ENCODE assay signal across 19 mouse cellular contexts in the genomic region with DNA sequence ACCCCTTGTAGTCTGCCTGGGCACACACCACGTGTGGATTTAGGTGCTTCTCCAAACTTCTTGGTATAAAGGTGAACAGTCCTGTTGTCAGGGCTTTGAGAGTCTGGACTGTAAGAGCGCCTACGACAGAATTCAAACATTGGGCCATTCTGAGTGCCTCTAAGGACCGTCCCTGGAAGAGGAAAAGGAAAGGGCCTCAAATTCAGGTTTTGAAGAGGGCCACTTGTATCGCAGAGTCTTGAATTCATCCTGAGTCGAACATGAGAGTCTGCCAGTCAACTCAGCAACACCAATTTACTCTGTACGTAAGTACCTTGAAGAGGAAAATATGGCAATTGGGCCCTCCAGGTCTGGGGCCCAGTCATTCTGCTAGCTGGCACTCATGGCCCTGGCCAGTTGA. TPM values are rescaled to one million over a fixed set of nuclear protein-coding genes. Genes with fewer than 3 reads are reported as not detected.
DNase-seq lines count a peak whose midpoint lies in the region; ATAC-seq and TF ChIP-seq lines count a peak whose summit lies in the region.
"Had no signal": no experiment of that assay in that cellular context is flagged by ENCODE, and none has a peak within 500 bp of the region (broad histone marks: within the 10 kb centered on the region; RNA-seq: fewer than 3 reads in every experiment).

No protein-coding gene starts in this region.

- H3K4me1 ChIP-seq in forebrain, embryonic 10.5 days: no peaks in the 10 kb centered on the region
- no peaks in the 10 kb centered on the region for H3K4me1 ChIP-seq in forebrain, embryonic 12.5 days
- peaks cover 9% of the 10 kb centered on the region for H3K4me1 ChIP-seq in lung, embryonic 16.5 days (replicated peaks; ENCODE audit: control insufficient read depth, insufficient read depth, low read length)
- H3K4me1 ChIP-seq: embryonic facial prominence, embryonic 10.5 days; heart, embryonic 12.5 days; hindbrain, embryonic 15.5 days had no signal

- H3K36me3 ChIP-seq in forebrain, embryonic 10.5 days (replicated peaks): no peaks in the 10 kb centered on the region
- no peaks in the 10 kb centered on the region for H3K36me3 ChIP-seq in forebrain, embryonic 12.5 days (replicated peaks)
- no peaks in the 10 kb centered on the region for H3K36me3 ChIP-seq in lung, embryonic 16.5 days (ENCODE audit: control insufficient read depth, insufficient read depth, low read length)
- H3K36me3 ChIP-seq: embryonic facial prominence, embryonic 10.5 days; G1E; heart, embryonic 12.5 days; hindbrain, embryonic 15.5 days had no signal

- H3K27me3 ChIP-seq in forebrain, embryonic 10.5 days (ENCODE audit: poor library complexity, severe bottlenecking): no peaks in the 10 kb centered on the region
- H3K27me3 ChIP-seq in forebrain, embryonic 12.5 days: no peaks in the 10 kb centered on the region
- H3K27me3 ChIP-seq in lung, embryonic 16.5 days (ENCODE audit: control insufficient read depth, insufficient read depth, low read depth, low read length): no peaks in the 10 kb centered on the region
- H3K27me3 ChIP-seq: heart, embryonic 12.5 days; hindbrain, embryonic 15.5 days had no signal

- 84% methylated on average over 7 of the region's 7 CpGs for WGBS in forebrain, embryonic 10.5 days
- 84% methylated on average over 7 of the region's 7 CpGs for WGBS in forebrain, embryonic 12.5 days
- WGBS in lung, embryonic 16.5 days: 61% methylated on average over 7 of the region's 7 CpGs

- TF ChIP-seq CTCF in left cerebral cortex, adult 2 months (IDR thresholded peaks at IDR 0.05): no peak

- H3K27ac ChIP-seq in forebrain, embryonic 10.5 days: no peak overlapping the region
- no peak overlapping the region for H3K27ac ChIP-seq in forebrain, embryonic 12.5 days
- H3K27ac ChIP-seq in lung, embryonic 16.5 days (ENCODE audit: low read length): peak overlapping the region; percentile 59
- no peak overlapping the region for H3K27ac ChIP-seq in left cerebral cortex, adult 2 months
- H3K27ac ChIP-seq: embryonic facial prominence, embryonic 10.5 days; hindbrain, embryonic 15.5 days had no signal

- no peak for ATAC-seq in forebrain, embryonic 12.5 days (ENCODE audit: low FRiP score)
- ATAC-seq in lung, embryonic 16.5 days (ENCODE audit: low read depth): peak; percentile 94
- ATAC-seq: CD4-positive, CD25-positive, alpha-beta regulatory T cell, adult 4 months; forebrain, embryonic 16.5 days had no signal

- peak; percentile 6 for DNase-seq in forebrain, embryonic 10.5 days (ENCODE audit: extremely low spot score, low spot score)
- peak; percentile 73 for DNase-seq in lung, postnatal 25 days (ENCODE audit: low spot score)
- DNase-seq in heart, postnatal 4 days: no peak
- DNase-seq in left cerebral cortex, adult 2 months (ENCODE audit: extremely low spot score in 1 of 2, low spot score in 2 of 2): no peak
- no peak for DNase-seq in ovary, adult 18-20 months (ENCODE audit: low spot score)
- DNase-seq: adrenal gland, adult 8-10 months; adrenal gland, postnatal 36 days; B cell, adult 2 months; cerebellum, adult 2 months; cerebellum, postnatal 14 days; gastrocnemius, postnatal 25 days had no signal

- H3K4me3 ChIP-seq in forebrain, embryonic 10.5 days: no peak overlapping the region
- no peak overlapping the region for H3K4me3 ChIP-seq in forebrain, embryonic 12.5 days (replicated peaks)
- H3K4me3 ChIP-seq in lung, embryonic 16.5 days (ENCODE audit: low read length): no peak overlapping the region
- no peak overlapping the region for H3K4me3 ChIP-seq in left cerebral cortex, adult 2 months
- H3K4me3 ChIP-seq: embryonic facial prominence, embryonic 10.5 days; heart, embryonic 12.5 days; hindbrain, embryonic 15.5 days had no signal

- H3K4me2 ChIP-seq in forebrain, embryonic 12.5 days: no peak overlapping the region
- H3K4me2 ChIP-seq in lung, embryonic 16.5 days (ENCODE audit: low read depth, low read length): no peak overlapping the region
- H3K4me2 ChIP-seq: heart, embryonic 12.5 days; hindbrain, embryonic 15.5 days had no signal

- H3K9me3 ChIP-seq in forebrain, embryonic 10.5 days: no peaks in the 10 kb centered on the region
- no peaks in the 10 kb centered on the region for H3K9me3 ChIP-seq in forebrain, embryonic 12.5 days
- H3K9me3 ChIP-seq in lung, embryonic 16.5 days (ENCODE audit: control insufficient read depth, low read length): no peaks in the 10 kb centered on the region
- H3K9me3 ChIP-seq: embryonic facial prominence, embryonic 10.5 days; G1E; heart, embryonic 12.5 days; hindbrain, embryonic 15.5 days had no signal

- intact Hi-C loops in left cerebral cortex, adult 2 months (cut with DNase I): no loop called here

- no peak overlapping the region for H3K9ac ChIP-seq in forebrain, embryonic 12.5 days
- H3K9ac ChIP-seq in lung, embryonic 16.5 days (ENCODE audit: low read length): no peak overlapping the region
- H3K9ac ChIP-seq: heart, embryonic 12.5 days; hindbrain, embryonic 15.5 days had no signal

RNA-seq across cellular contexts. Expression of gene Ralgapb, which starts 6.7 kb away (rescaled TPM):
- 12.8 and 13.6 TPM in 2 replicates for polyA plus RNA-seq in forebrain, embryonic 10.5 days (2016; fragmentation: Nextera tagmentation; extraction: Ambion mirVana)
- polyA plus RNA-seq in forebrain, embryonic 12.5 days (2016; fragmentation: Nextera tagmentation; extraction: Ambion mirVana): 24.3 and 26.0 TPM in 2 replicates
- 13.6 and 15.2 TPM in 2 replicates for polyA plus RNA-seq in lung, embryonic 16.5 days (2015; fragmentation: Nextera tagmentation; extraction: Ambion mirVana)
- 10 to 100 TPM; 29.2 to 32.9 TPM for total RNA-seq in heart, postnatal 4 days (2021)
- 100 to 1,000 TPM; 114 to 115 TPM for total RNA-seq in left cerebral cortex, adult 2 months (2021)

RNA-seq across cellular contexts. Expression of gene Snhg11, which starts 27.5 kb away (rescaled TPM):
- 16.2 and 17.9 TPM in 2 replicates for polyA plus RNA-seq in forebrain, embryonic 10.5 days (2016; fragmentation: Nextera tagmentation; extraction: Ambion mirVana)
- 34.1 and 39.7 TPM in 2 replicates for polyA plus RNA-seq in forebrain, embryonic 12.5 days (2016; fragmentation: Nextera tagmentation; extraction: Ambion mirVana)
- polyA plus RNA-seq in lung, embryonic 16.5 days (2015; fragmentation: Nextera tagmentation; extraction: Ambion mirVana): 1.9 and 5.3 TPM in 2 replicates
- under 1 TPM; 0.05 to 0.52 TPM for total RNA-seq in heart, postnatal 4 days (2021)
- total RNA-seq in left cerebral cortex, adult 2 months (2021): 100 to 1,000 TPM; 812 to 868 TPM
- polyA plus RNA-seq: G1E had no signal

Comparison
In these comparisons a context has a peak if more than half of its experiments do, and no peak if none do; other contexts are left out.
1. DNase-seq: peak in forebrain, embryonic 10.5 days (single experiment) and lung, postnatal 25 days (single experiment); none in heart, postnatal 4 days (single experiment), left cerebral cortex, adult 2 months (0 of 2) and ovary, adult 18-20 months (single experiment).